Mouse (Mus musculus) E14TG2a.4 (cell line): Measurements from ENCODE around the gene Usp49.

Experiments used
- CTCF ChIP-seq: conservative IDR thresholded peaks from 2 replicates; pipeline ENCODE4 v1.5.1; 2014; ENCODE audit warnings: low read length
- NANOG ChIP-seq: IDR thresholded peaks from 2 replicates; pipeline ENCODE4 v1.6.1; 2014; ENCODE audit warnings: borderline replicate concordance, low read length, mixed read lengths
- POU5F1 ChIP-seq: IDR thresholded peaks from 2 replicates; pipeline ENCODE4 v1.6.1; 2014; ENCODE audit warnings: low read length, borderline replicate concordance

DNA sequence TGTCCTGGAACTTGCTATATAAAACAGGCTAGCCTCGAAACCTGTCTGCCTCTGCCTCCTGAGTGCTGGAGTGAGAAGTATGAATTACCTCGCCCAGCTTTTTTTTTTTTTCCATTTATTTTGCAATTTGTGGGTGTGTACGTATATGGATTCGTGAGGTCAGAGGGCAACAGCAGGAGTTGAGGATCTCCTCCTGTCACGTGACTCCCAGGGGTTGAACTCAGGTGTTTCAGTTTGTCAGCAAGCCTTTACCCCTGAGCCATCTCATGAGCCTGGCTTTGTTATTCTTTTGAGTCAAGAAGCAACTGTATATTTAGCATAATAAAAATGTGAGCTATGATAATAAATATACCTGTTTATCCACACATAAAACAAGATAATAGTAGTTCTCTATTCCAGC, 25.2 kb downstream of the Usp49 start:
- TF ChIP-seq CTCF (no peak), POU5F1 (no peak), NANOG (no peak)
